Mouse (Mus musculus) cerebellum, adult 11-12 months (tissue): ENCODE data around the gene Grk3.
A peak's percentile ranks its signal among the peaks of the same experiment; 100 is the strongest.

Source experiments
- DNase-seq: peaks from one replicate; pipeline ENCODE4 v3.0.0; 2022

Gene Grk3

GRCm38 (mm10) chr5:112864719-112865367, 150.7 kb downstream of the Grk3 start:
- peak; percentile 38 for DNase-seq
